In the genomic region with DNA sequence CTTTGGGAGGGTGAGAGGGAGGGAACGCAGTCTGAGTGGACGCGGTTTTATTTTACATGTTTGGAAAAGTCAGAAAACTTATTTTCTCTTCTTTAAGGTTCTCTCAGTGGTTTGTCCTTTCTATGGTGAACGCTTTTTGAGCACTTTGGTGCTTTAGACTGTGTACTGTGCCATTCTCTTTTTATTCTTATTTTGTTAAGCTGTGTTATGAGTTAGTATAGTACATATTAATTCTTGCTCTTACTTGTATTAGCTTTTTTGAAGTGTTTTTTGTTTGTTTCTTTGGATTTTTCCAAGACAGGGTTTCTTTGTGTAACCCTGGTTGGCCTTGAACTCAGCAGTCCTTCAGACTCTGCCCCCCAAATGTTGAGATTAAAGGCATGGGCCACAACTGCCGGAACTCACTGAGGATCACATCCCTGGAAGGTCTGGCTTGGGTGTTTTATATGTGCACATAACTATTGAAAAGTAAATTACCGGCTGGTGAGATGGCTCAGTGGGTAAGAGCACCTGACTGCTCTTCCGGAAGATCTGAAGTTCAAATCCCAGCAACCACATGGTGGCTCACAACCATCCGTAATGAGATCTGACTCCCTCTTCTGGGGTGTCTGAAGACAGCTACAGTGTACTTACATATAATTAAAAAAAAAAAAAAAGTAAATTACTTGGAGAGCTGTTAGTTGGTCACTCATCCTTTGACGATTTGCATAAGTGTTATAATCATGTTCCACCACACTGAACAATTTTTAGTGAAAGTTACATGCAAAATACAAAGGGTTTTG, we compare ENCODE assay signal across 7 mouse cellular contexts. TPM values are rescaled to one million over a fixed set of nuclear protein-coding genes. Genes with fewer than 3 reads are reported as not detected.
A peak's percentile ranks its signal among the peaks of the same experiment; 100 is the strongest.
DNase-seq lines count a peak whose midpoint lies in the region; ATAC-seq and TF ChIP-seq lines count a peak whose summit lies in the region.

No protein-coding gene starts in this region.

- H3K4me3 ChIP-seq in testis, adult 2 months (ENCODE audit: control insufficient read depth, low read depth, low read length) = no peak overlapping the region
- no peak overlapping the region for H3K4me3 ChIP-seq in liver, postnatal 0 days (ENCODE audit: low read depth, low read length)

- no peaks in the 10 kb centered on the region for H3K27me3 ChIP-seq in testis, adult 2 months (ENCODE audit: control insufficient read depth, insufficient read depth, low read length)
- H3K27me3 ChIP-seq in liver, postnatal 0 days (ENCODE audit: insufficient read depth, low read length) = no peaks in the 10 kb centered on the region

- no peak for TF ChIP-seq CTCF in testis, adult 2 months (IDR thresholded peaks at IDR 0.05; ENCODE audit: control insufficient read depth, insufficient read depth, insufficient replicate concordance, low read depth, low read length)
- TF ChIP-seq CTCF in liver, postnatal 0 days (IDR thresholded peaks at IDR 0.05; ENCODE audit: low read depth) = no peak

- no peaks in the 10 kb centered on the region for H3K9me3 ChIP-seq in liver, postnatal 0 days (ENCODE audit: low read length)

- TF ChIP-seq EP300 in liver, postnatal 0 days (IDR thresholded peaks at IDR 0.05; ENCODE audit: low read depth) = no peak

- peak; percentile 64 for ATAC-seq in granulocyte monocyte progenitor cell, adult 5-6 weeks (replicated peaks; ENCODE audit: poor library complexity, severe bottlenecking)
- peak; percentile 35 for ATAC-seq in liver, postnatal 0 days
- ATAC-seq in neutrophil, adult 5-6 weeks (ENCODE audit: extremely low read depth, insufficient number of reproducible peaks, low FRiP score, poor library complexity, severe bottlenecking) = peak; percentile 24

- no peak for TF ChIP-seq POLR2A in testis, adult 2 months (IDR thresholded peaks at IDR 0.05; ENCODE audit: control insufficient read depth, low read depth, low read length)

- no peak overlapping the region for H3K4me2 ChIP-seq in liver, postnatal 0 days (ENCODE audit: low read depth, low read length)

- 4% methylated on average over 9 of the region's 9 CpGs for WGBS in liver, postnatal 0 days (ENCODE audit: insufficient replicate concordance)

- peaks cover 5% of the 10 kb centered on the region for H3K4me1 ChIP-seq in testis, adult 2 months (ENCODE audit: control insufficient read depth, insufficient read depth, low read length)
- H3K4me1 ChIP-seq in liver, postnatal 0 days (ENCODE audit: insufficient read depth) = peaks cover 12% of the 10 kb centered on the region

- H3K9ac ChIP-seq in liver, postnatal 0 days (replicated peaks) = no peak overlapping the region

- H3K27ac ChIP-seq in testis, adult 2 months (ENCODE audit: control insufficient read depth, insufficient read depth, low read depth, low read length) = 0 out of 2 replicates have a peak overlapping the region, but pooled peaks have one; percentile 21
- H3K27ac ChIP-seq in liver, postnatal 0 days (ENCODE audit: low read depth) = peak overlapping the region; percentile 59

- no peak for DNase-seq in testis, postnatal 10 days (ENCODE audit: low spot score)
- peak; percentile 21 for DNase-seq in c-Kit-negative CD71-positive TER-119-positive erythroid progenitor cells, embryonic 14.5 days (ENCODE audit: low read depth, low spot score)
- DNase-seq in kidney, adult 9 months = peak; percentile 77
- DNase-seq in liver, postnatal 0 days = peak; percentile 39

- no peaks in the 10 kb centered on the region for H3K36me3 ChIP-seq in testis, adult 2 months (ENCODE audit: control insufficient read depth, insufficient read depth, low read length)
- H3K36me3 ChIP-seq in liver, postnatal 0 days (replicated peaks; ENCODE audit: insufficient read depth, low read length) = no peaks in the 10 kb centered on the region

RNA-seq across cellular contexts. Expression of a gene that starts 57.8 kb away (rescaled TPM):
- polyA plus RNA-seq in testis, adult 2 months (2012; rRNA removed) = 26.0 and 28.4 TPM in 2 replicates
- total RNA-seq in granulocyte monocyte progenitor cell, adult 5-6 weeks (2014; fragmentation: Nextera tagmentation) = not detected in 2 replicates
- total RNA-seq in granulocyte monocyte progenitor cell, adult 5-6 weeks (2017) = not detected in 2 replicates
- 0.24 TPM in 1 of 2 replicates, not detected in the other for polyA plus RNA-seq in liver, postnatal 0 days (2015; fragmentation: Nextera tagmentation; extraction: Ambion mirVana)
- 2.2 and 4.8 TPM in 2 replicates for total RNA-seq in neutrophil, adult 5-6 weeks (2017)

RNA-seq across cellular contexts. Expression of a gene that starts 57.9 kb away (rescaled TPM):
- 14.2 and 16.4 TPM in 2 replicates for polyA plus RNA-seq in testis, adult 2 months (2012; rRNA removed)
- 1.8 and 6.5 TPM in 2 replicates for total RNA-seq in granulocyte monocyte progenitor cell, adult 5-6 weeks (2014; fragmentation: Nextera tagmentation)
- 6.3 and 7.8 TPM in 2 replicates for total RNA-seq in granulocyte monocyte progenitor cell, adult 5-6 weeks (2017)
- 1.6 and 2.6 TPM in 2 replicates for polyA plus RNA-seq in liver, postnatal 0 days (2015; fragmentation: Nextera tagmentation; extraction: Ambion mirVana)
- 4.2 and 9.9 TPM in 2 replicates for total RNA-seq in neutrophil, adult 5-6 weeks (2017)
